Mouse (Mus musculus): ENCODE results near the gene Panx1. TPM values are rescaled to one million over a fixed set of nuclear protein-coding genes. Genes with fewer than 3 reads are reported as not detected.

The Panx1 gene
- polyA plus RNA-seq, 1 experiment from 2014 or later = 165 TPM

DNA sequence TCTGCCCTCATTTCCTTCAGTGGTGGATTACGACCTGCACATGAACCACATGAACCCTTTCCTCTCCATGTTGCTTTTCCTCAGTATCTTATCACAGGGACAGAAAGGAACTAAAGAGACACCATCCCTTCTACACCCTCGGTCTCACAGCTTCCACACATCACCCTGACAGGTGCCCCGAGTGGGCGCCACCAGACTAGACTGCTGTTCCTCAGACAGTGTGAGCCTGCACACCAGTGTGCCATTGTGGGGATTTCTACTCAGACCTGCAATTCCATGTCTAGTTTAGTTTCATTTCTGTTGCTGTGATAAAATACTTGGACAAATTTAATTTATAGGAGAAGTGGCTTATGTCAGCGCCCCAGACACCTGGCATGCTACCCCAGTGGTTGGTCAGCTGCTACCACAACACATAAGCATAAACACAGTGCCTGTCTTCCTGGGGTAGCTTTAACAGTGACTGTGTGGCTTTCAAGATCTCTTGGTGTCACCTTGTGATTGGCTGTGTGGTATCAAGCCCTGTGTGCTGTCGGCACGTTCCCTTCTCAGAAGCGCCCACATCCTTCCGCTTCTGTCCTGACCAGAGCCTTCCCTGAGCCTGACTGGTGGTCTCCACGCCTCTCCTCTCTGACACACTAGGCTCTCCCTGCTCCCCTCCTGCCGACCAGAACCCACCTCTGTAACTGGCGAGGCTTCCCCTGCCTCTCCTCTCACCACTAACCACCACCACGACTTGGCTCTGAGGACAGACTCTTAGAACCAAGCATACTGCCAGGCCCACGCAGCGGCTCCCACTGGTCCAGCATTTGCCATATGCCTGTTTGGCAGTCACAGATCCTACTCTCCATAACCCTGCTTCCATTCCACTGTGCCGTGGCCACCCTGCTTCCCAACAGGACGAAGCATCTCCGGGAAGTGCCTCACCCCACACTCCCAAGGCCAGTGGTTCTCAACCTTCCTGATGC, 27.2 kb downstream of the Panx1 start:
- no peak overlapping the region for H3K4me3 ChIP-seq (ENCODE audit: low read depth, low read length)
- H3K27ac ChIP-seq (ENCODE audit: low read length) = no peak overlapping the region
- H3K4me1 ChIP-seq (ENCODE audit: control insufficient read depth, insufficient read depth, low read length) = no peaks in the 10 kb centered on the region
- no peaks in the 10 kb centered on the region for H3K27me3 ChIP-seq (ENCODE audit: control insufficient read depth, insufficient read depth, low read depth, low read length)
- no peak overlapping the region for H3K9ac ChIP-seq (ENCODE audit: low read depth, low read length)
- H3K9me3 ChIP-seq (replicated peaks; ENCODE audit: control insufficient read depth, low read length, poor library complexity, severe bottlenecking) = no peaks in the 10 kb centered on the region
- no peak overlapping the region for H3K4me2 ChIP-seq (ENCODE audit: low read length)
- H3K36me3 ChIP-seq (ENCODE audit: control insufficient read depth, insufficient read depth, low read length) = peaks cover 11% of the 10 kb centered on the region
- 91% methylated on average over 18 of the region's 18 CpGs for WGBS
- no peak for ATAC-seq

DNA sequence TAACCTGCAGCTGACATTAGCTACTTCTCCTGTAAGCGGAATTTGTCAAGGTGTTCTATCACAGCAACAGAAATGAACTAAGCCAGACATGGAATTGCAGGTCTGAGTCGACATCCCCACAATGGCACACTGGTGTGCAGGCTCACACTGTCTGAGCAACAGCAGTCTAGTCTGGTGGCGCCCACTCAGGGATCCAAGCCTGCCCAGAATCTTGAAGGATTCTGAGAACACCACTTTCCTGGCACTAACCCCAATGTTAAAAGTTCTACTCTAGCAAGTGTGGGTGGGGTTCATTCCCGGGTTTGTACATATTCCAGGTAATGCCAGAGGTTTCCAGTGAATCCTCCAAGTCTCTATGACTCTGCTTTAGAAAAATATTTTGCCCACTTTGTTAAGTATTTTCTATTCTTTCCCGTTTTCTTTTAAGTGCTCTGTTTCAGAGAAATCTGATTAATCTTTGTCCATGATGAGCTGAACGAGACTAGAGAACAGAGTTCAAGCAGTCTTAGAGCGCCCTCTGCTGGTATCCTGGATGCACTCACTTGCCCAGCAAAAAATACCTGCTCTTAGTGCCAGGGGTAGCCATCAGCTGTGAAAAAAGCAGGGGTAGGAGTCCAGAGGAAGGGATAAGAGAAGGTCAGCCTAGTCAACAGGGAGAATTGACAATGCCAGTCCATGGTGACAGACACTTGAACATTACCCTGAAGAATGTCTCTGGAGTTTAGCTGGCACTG, 29.9 kb downstream of the Panx1 start:
- H3K36me3 ChIP-seq (ENCODE audit: control insufficient read depth, insufficient read depth, low read length) = peaks cover 4% of the 10 kb centered on the region
- peak; percentile 83 for ATAC-seq

DNA sequence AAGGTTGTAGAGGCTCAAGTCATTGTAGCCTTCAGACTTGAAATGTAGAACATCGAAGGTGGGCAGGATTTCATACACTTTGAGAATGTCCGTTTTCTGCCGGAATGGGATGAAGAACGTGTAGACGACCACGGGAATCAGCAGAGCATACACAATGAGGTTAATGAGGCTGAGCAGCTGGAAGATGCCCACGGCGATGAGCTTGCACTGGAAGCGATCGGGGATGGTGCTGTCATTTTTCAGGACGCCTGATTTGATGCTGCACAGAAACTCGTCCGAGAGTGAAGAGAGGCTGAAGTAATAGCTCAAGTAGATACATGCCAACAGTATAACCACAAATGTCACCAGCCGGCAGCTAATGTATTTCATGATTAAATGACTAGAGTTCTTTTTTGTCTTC, 37.7 kb downstream of the Panx1 start:
- Histone ChIP-seq H3K36me3 (ENCODE audit: control insufficient read depth, insufficient read depth, low read length) (peaks cover 11% of the 10 kb centered on the region; the same call in 1 of the 2 replicates), H3K4me2 (ENCODE audit: low read length) (no peak overlapping the region), H3K4me3 (ENCODE audit: low read depth, low read length) (no peak overlapping the region), H3K27me3 (ENCODE audit: control insufficient read depth, insufficient read depth, low read depth, low read length) (no peaks in the 10 kb centered on the region), H3K27ac (ENCODE audit: low read length) (no peak overlapping the region), H3K9me3 (replicated peaks; ENCODE audit: control insufficient read depth, low read length, poor library complexity, severe bottlenecking) (no peaks in the 10 kb centered on the region), H3K4me1 (ENCODE audit: control insufficient read depth, insufficient read depth, low read length) (no peaks in the 10 kb centered on the region), H3K9ac (ENCODE audit: low read depth, low read length) (no peak overlapping the region)
- no peak for ATAC-seq
- WGBS = 82% methylated on average over 14 of the region's 14 CpGs

More for the DNA sequence above, 29.9 kb downstream of the Panx1 start:
- H3K4me1 ChIP-seq (ENCODE audit: control insufficient read depth, insufficient read depth, low read length) = no peaks in the 10 kb centered on the region
- no peaks in the 10 kb centered on the region for H3K9me3 ChIP-seq (replicated peaks; ENCODE audit: control insufficient read depth, low read length, poor library complexity, severe bottlenecking)
- H3K9ac ChIP-seq (ENCODE audit: low read depth, low read length) = no peak overlapping the region
- no peak overlapping the region for H3K27ac ChIP-seq (ENCODE audit: low read length)
- no peak overlapping the region for H3K4me2 ChIP-seq (ENCODE audit: low read length)
- H3K27me3 ChIP-seq (ENCODE audit: control insufficient read depth, insufficient read depth, low read depth, low read length) = no peaks in the 10 kb centered on the region
- WGBS = 56% methylated on average over 7 of the region's 7 CpGs
- no peak overlapping the region for H3K4me3 ChIP-seq (ENCODE audit: low read depth, low read length)

DNA sequence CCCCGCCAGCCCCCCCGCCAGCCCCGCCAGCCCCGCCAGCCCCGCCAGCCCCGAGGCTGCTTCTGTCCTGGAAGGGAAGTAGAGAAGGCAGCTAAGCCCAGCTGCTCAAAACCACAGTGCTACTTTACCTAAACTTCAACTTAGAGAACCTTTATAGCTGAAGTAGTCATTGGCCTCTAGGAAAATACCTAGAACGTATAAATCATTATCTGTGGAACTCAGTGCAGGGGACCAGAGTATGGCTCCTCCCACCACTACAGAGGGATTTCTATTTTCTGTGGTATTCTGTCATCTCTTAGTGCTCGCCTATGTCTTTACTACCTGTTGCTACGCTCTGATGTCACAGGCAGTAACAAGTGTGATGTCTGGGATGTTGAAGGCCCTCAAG, 41.0 kb downstream of the Panx1 start:
- Histone ChIP-seq H3K27ac (ENCODE audit: low read length) (no peak overlapping the region), H3K9ac (ENCODE audit: low read depth, low read length) (no peak overlapping the region), H3K9me3 (replicated peaks; ENCODE audit: control insufficient read depth, low read length, poor library complexity, severe bottlenecking) (no peaks in the 10 kb centered on the region), H3K4me1 (ENCODE audit: control insufficient read depth, insufficient read depth, low read length) (no peaks in the 10 kb centered on the region), H3K27me3 (ENCODE audit: control insufficient read depth, insufficient read depth, low read depth, low read length) (no peaks in the 10 kb centered on the region), H3K4me3 (ENCODE audit: low read depth, low read length) (no peak overlapping the region), H3K4me2 (ENCODE audit: low read length) (no peak overlapping the region), H3K36me3 (ENCODE audit: control insufficient read depth, insufficient read depth, low read length) (peaks cover 11% of the 10 kb centered on the region; the same call in 1 of the 2 replicates)
- WGBS = 75% methylated on average over 9 of the region's 9 CpGs
- ATAC-seq = no peak

DNA sequence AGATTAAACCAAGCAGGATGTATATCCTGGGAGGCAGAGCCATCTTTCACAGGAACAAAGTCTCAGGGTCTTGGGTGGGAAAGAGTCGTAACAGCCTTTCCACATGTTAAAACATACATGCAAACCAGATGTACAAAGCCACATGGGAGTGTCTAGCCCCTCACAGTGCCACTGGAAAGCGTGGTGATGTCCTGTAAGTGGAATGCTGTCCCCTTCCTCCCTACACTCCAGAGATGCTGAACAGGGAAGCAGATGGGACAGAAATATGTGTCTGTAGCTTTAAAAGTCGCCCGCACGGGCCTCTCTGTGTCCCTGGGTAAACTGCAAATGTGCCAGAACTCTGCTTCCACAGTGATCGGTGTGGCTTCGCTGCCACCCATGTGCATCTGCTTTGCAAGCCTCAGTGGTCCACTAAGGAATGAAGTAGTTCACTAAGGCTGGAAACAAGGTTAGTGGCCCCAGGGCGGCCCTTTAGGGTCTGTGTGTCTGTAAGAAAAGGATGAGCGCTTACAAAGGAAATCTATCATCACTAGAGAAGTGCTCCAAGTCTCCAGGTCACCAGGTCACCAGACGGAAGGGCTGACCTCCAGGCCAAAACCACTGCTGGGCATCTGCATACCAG, 41.5 kb downstream of the Panx1 start:
- H3K4me1 ChIP-seq (ENCODE audit: control insufficient read depth, insufficient read depth, low read length) = no peaks in the 10 kb centered on the region
- no peak overlapping the region for H3K4me2 ChIP-seq (ENCODE audit: low read length)
- H3K4me3 ChIP-seq (ENCODE audit: low read depth, low read length) = no peak overlapping the region
- H3K27ac ChIP-seq (ENCODE audit: low read length) = no peak overlapping the region
- no peaks in the 10 kb centered on the region for H3K9me3 ChIP-seq (replicated peaks; ENCODE audit: control insufficient read depth, low read length, poor library complexity, severe bottlenecking)
- ATAC-seq = no peak
- peaks cover 9% of the 10 kb centered on the region; the same call in 1 of the 2 replicates for H3K36me3 ChIP-seq (ENCODE audit: control insufficient read depth, insufficient read depth, low read length)
- H3K27me3 ChIP-seq (ENCODE audit: control insufficient read depth, insufficient read depth, low read depth, low read length) = no peaks in the 10 kb centered on the region
- no peak overlapping the region for H3K9ac ChIP-seq (ENCODE audit: low read depth, low read length)
- 46% methylated on average over 10 of the region's 10 CpGs for WGBS

DNA sequence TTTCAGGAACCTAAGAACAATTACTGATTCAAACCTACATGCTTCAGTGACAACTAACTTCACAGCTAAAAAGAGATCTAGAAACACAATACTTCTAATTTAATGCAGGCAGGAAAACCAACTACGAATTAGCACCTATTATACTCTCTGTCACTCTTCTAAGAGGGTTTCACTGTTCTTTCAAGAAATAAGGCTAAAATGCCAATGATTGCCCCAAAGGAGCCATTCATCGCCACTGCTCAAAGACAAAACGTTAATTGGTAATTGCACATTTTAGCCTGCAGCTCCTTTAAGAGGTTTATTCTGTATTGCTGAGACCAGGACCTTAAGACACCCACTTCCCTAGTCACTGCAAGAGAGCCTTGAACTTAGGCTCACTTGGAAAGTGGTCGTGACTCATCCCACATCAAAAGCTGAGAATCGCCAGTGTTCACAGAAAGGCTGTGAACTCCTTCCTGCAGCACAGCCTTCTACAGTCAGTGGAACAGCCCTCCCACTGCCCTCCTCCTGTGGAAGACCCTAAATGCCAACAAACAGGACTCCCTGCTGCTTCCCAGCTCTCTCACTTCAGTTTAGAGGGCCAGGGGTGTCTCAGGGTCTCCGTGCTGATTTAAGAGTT, 42.2 kb downstream of the Panx1 start:
- Histone ChIP-seq H3K9ac (ENCODE audit: low read depth, low read length) (no peak overlapping the region), H3K36me3 (ENCODE audit: control insufficient read depth, insufficient read depth, low read length) (peaks cover 6% of the 10 kb centered on the region; the same call in 1 of the 2 replicates), H3K4me1 (ENCODE audit: control insufficient read depth, insufficient read depth, low read length) (no peaks in the 10 kb centered on the region), H3K9me3 (replicated peaks; ENCODE audit: control insufficient read depth, low read length, poor library complexity, severe bottlenecking) (no peaks in the 10 kb centered on the region), H3K27me3 (ENCODE audit: control insufficient read depth, insufficient read depth, low read depth, low read length) (no peaks in the 10 kb centered on the region), H3K4me2 (ENCODE audit: low read length) (no peak overlapping the region), H3K27ac (ENCODE audit: low read length) (no peak overlapping the region), H3K4me3 (ENCODE audit: low read depth, low read length) (no peak overlapping the region)
- no peak for ATAC-seq
- 33% methylated on average over 6 of the region's 6 CpGs for WGBS

DNA sequence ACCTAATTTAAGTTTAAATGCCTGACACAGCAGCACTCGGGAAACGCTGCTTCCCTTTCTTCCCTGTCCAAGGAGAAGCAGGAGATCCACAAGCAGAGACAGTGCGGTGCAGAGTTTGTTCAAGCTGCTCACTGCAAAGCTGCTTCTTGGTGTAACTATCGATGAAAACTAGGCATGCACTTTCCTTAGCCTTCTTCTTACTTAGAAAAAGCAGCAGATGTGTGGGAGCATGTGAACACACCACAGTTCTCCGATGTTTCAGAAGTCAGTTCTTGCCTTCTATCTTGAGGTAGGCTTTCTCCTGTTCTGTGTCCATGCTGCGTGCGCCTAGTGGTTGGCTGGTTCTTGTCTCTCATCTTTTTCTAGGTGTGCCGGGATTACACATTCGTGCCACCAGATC, 46.5 kb downstream of the Panx1 start:
- Histone ChIP-seq H3K4me2 (ENCODE audit: low read length) (no peak overlapping the region), H3K4me3 (ENCODE audit: low read depth, low read length) (no peak overlapping the region), H3K4me1 (ENCODE audit: control insufficient read depth, insufficient read depth, low read length) (no peaks in the 10 kb centered on the region), H3K27me3 (ENCODE audit: control insufficient read depth, insufficient read depth, low read depth, low read length) (no peaks in the 10 kb centered on the region), H3K36me3 (ENCODE audit: control insufficient read depth, insufficient read depth, low read length) (no peaks in the 10 kb centered on the region), H3K9me3 (replicated peaks; ENCODE audit: control insufficient read depth, low read length, poor library complexity, severe bottlenecking) (no peaks in the 10 kb centered on the region), H3K27ac (ENCODE audit: low read length) (no peak overlapping the region), H3K9ac (ENCODE audit: low read depth, low read length) (no peak overlapping the region)
- WGBS = 93% methylated on average over 9 of the region's 9 CpGs
- no peak for ATAC-seq

DNA sequence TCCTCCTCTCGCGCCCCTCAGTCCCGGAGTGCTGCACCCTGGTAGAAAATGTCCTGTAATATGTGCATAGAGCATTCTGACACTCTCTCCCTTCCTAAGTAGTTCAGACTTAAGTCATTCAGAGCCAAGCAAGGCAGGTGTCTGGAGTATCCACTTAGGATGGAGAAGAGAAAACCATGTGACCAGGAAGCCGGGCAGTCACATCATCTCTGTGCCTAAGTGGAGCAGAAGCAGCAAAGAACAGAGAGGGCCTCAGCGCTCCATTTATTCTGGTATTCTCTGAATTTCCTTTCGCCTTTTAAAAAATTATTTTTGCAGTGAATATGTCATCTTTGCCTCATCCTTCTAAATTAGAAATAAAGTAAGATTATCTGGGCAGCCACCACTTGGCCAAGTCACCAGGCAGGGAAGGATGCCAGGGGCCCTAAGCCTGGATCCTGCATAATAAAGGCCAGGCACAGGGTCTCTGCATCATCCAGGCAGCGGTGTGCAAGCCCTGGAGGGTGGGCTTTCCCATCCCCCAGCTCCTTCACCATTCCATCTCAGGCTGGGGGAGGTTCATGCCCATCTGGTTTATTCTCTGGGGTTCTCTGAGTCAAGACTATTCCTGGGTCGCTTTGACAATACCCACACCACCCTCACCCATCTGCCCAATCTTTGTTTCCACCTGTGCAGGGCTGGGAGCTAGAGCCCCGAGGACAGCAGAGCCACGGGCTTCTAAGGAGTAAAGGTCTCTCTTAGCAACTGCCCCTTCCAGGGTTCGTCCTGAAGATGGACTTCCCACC, 47.8 kb downstream of the Panx1 start:
- no peak; the same call in 1 of the 2 replicates for ATAC-seq
- Histone ChIP-seq H3K36me3 (ENCODE audit: control insufficient read depth, insufficient read depth, low read length) (no peaks in the 10 kb centered on the region), H3K9ac (ENCODE audit: low read depth, low read length) (no peak overlapping the region), H3K4me3 (ENCODE audit: low read depth, low read length) (no peak overlapping the region), H3K27ac (ENCODE audit: low read length) (no peak overlapping the region), H3K4me1 (ENCODE audit: control insufficient read depth, insufficient read depth, low read length) (no peaks in the 10 kb centered on the region), H3K4me2 (ENCODE audit: low read length) (no peak overlapping the region), H3K27me3 (ENCODE audit: control insufficient read depth, insufficient read depth, low read depth, low read length) (no peaks in the 10 kb centered on the region), H3K9me3 (replicated peaks; ENCODE audit: control insufficient read depth, low read length, poor library complexity, severe bottlenecking) (no peaks in the 10 kb centered on the region)
- WGBS = 73% methylated on average over 11 of the region's 11 CpGs

Data from midbrain, embryonic 16.5 days (tissue).